Mouse (Mus musculus): Measurements from ENCODE around the gene Heg1. TPM values are rescaled to one million over a fixed set of nuclear protein-coding genes. Genes with fewer than 3 reads are reported as not detected.

The Heg1 gene
- 21.0 and 21.5 TPM in 2 replicates for total RNA-seq (2015)
- total RNA-seq (2017) = 10.7 and 12.0 TPM in 2 replicates

DNA sequence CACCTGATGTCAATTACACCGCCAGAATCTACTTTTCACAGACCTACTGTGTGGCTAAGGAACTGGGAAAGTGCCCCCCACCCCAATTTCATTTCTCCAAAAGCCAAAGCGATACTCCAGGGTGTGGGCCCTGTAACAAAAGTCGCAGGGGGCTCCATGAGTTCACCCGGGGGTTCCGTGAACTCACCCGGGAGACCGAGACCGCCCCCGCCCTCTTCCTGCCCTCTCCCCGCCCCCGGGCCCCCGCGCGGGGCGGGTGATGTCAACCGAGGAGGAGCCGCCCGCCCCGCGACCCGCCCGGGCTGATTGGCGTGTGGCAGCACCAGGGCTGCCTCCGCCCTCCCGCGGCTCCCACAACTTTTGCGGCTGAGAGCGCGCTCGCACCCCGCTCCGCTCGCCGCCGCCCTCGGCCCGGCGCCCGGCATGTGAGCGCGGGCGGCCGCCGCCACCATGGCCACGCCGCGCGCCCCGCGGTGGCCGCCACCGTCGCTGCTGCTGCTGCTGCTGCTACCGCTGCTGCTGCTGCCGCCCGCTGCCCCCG is at the start of gene Heg1:
Heg1 (plus strand) TSS at position 209 of the 541 bp plus-strand sequence.
- peak; percentile 51 for ATAC-seq (ENCODE audit: poor library complexity, severe bottlenecking)

GRCm38 (mm10) chr16:33635836-33636595 is 48.2 kb upstream of the Heg1 start:
- ATAC-seq (ENCODE audit: poor library complexity, severe bottlenecking) = no peak

DNA sequence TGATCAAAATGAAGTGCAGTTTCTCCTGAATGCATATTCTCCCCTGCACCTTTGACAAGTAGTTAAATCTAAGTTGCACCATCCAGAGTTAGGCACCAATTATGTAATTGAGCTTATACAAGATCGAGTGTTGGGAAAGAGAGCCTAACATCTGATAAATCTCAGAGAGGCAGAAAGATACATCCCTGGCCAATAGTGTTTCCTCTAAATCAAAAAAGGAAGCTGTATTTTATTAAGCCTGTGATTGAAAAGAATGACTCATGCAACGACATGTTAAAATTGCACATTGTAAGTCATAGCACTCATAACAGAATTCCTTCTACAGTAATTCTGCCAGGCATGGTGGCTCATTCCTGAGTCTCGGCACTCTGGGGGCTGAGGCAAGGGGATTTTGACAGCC is 42.4 kb upstream of the Heg1 start:
- no peak for ATAC-seq (ENCODE audit: poor library complexity, severe bottlenecking)

DNA sequence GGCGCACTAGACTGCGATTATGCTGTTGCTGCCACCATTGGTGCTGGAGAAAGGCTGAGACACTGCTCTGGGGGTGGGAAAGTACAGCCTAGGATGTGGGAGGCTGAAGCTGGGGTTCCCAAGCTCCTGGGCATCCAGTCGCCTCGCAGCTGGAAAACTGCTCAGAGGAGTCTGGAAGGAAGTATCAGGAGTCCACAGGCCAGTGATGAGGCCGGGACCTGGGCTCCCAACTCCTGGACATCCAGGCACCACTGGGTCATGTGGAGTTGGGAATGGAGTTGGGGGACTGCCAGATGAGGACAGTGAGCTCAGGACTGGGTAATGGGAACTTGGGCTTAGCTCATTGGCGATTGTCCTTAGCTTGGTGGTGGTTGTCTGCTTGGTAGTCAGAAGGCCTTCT is 31.1 kb upstream of the Heg1 start:
- ATAC-seq (ENCODE audit: poor library complexity, severe bottlenecking) = no peak

DNA sequence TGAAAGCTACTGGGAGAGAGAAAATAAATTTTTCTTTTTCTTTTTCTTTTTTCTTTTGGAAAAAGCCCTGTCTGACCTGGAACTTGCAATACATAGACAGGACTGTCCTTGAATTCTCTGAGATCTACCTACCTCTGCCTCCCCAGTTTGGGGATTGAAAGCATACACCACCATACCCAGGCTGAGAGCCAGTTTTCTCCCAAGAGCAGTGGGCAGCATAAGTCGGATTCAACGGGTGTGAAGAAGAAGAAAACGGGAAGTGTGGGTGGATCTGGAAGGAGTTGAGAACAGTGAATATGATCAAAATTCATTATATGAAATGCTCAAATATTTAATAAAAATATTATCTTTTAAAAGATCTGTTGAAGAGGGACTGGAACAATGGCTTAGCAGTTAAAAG is 28.7 kb upstream of the Heg1 start:
- ATAC-seq (ENCODE audit: poor library complexity, severe bottlenecking) = no peak

DNA sequence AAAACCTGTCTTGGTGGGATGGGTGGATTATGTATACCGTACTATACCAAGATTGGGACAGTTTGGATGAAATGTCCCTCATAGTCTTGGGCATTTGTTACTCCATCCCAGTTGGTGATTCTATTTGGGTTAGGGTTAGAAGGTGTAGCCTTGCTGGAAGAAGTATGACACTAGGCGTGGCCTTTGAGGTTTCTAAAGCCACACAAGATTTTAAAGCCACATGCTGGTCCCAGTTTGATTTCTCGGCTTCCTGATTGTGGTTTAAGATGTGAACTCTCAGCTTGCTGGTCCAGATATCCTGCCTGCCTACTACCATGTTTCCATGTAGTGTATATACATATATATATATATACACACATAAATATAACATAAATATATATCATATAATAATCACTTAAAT is 27.0 kb upstream of the Heg1 start:
- ATAC-seq (ENCODE audit: poor library complexity, severe bottlenecking) = no peak

- ATAC-seq (ENCODE audit: poor library complexity, severe bottlenecking) = no peak
Measured at GRCm38 (mm10) chr16:33658121-33658520, 26.0 kb upstream of the Heg1 start.

DNA sequence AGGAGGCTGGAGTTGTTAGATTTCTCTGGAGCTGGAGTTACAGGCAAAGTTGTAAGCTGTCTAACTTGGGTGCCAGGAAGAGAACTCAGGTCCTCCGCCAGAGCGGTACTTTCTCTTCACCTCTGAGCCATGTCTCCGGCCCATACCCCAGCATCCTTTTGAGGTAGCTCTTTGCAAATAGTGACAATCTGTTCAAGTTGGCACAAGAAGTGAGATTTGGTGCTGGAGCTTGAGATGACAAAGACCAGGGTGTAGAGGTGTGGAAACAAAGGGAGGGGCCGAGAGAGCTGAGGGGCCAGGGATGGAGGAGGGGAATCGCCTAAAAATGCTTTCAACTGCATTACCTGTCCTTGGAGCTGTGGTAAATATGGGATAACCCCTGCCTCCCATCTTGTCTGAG is 24.6 kb upstream of the Heg1 start:
- ATAC-seq (ENCODE audit: poor library complexity, severe bottlenecking) = no peak

GRCm38 (mm10) chr16:33660125-33660524 is 24.0 kb upstream of the Heg1 start:
- no peak for ATAC-seq (ENCODE audit: poor library complexity, severe bottlenecking)

GRCm38 (mm10) chr16:33662841-33663240 is 21.3 kb upstream of the Heg1 start:
- no peak for ATAC-seq (ENCODE audit: poor library complexity, severe bottlenecking)

DNA sequence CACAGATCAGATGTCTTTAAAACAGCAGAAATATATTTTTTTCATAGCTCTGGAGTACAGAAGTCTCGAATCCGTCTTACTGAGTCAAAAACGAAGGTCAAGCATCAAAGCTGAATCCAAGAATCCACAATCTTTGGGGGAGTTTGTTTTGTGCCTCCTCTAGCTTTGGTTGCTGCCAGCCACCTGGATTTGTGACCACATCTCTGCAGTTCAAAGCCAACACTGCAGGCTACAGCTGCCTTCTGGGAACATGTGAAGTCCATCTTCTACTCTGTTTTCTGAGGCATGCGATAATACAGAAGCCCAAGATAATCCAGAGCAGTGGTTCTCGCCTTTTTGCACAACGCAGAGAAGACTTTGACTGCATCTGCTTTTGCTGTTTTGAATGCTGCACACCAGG is 17.9 kb upstream of the Heg1 start:
- ATAC-seq (ENCODE audit: poor library complexity, severe bottlenecking) = no peak

GRCm38 (mm10) chr16:33666985-33667538 is 17.1 kb upstream of the Heg1 start:
- ATAC-seq (ENCODE audit: poor library complexity, severe bottlenecking) = no peak

- ATAC-seq (ENCODE audit: poor library complexity, severe bottlenecking) = no peak
Measured at GRCm38 (mm10) chr16:33668448-33668847, 15.7 kb upstream of the Heg1 start.

GRCm38 (mm10) chr16:33669072-33669471 is 15.1 kb upstream of the Heg1 start:
- ATAC-seq (ENCODE audit: poor library complexity, severe bottlenecking) = no peak

DNA sequence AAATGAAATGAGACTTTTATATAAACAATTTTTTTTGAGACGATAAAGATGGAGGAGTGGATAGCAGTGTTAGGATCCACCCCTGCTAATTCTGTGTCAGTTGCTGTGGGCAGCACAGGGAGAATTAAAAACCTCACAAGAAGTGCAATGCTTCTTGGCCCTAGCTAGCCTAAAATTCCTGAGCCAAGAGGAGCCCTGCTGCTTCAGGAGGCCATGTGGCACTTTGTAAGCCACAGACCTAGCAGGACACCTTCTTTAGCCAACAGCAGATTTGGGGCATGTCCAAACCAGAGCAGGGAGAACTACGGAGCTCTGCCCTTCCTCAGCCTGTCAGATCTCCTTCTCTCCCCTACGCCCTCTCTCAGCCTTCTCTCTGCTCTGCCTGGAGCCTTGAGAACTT is 13.8 kb upstream of the Heg1 start:
- no peak for ATAC-seq (ENCODE audit: poor library complexity, severe bottlenecking)

- no peak for ATAC-seq (ENCODE audit: poor library complexity, severe bottlenecking)
Measured at GRCm38 (mm10) chr16:33670933-33671332, 13.2 kb upstream of the Heg1 start.

GRCm38 (mm10) chr16:33672188-33672587 is 12.0 kb upstream of the Heg1 start:
- ATAC-seq (ENCODE audit: poor library complexity, severe bottlenecking) = no peak

DNA sequence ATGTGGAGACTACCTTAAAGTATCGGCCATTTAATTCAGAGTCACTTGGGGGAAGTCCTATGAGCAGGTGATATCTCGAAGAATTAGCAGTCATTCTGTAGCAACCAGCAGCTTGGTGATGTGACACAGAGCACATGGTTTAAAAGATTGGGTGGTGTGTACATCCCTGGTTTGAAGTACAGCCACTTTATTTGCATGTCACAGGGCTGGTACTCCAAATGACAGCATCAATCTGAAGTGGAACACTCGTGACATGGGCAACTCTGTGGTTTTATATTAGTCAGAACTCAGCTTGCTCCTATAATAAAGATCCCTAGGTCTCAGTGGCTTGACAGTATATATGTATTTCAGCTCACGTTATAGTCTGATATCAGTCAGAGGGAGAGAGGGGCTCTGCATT is 11.5 kb upstream of the Heg1 start:
- ATAC-seq (ENCODE audit: poor library complexity, severe bottlenecking) = no peak

DNA sequence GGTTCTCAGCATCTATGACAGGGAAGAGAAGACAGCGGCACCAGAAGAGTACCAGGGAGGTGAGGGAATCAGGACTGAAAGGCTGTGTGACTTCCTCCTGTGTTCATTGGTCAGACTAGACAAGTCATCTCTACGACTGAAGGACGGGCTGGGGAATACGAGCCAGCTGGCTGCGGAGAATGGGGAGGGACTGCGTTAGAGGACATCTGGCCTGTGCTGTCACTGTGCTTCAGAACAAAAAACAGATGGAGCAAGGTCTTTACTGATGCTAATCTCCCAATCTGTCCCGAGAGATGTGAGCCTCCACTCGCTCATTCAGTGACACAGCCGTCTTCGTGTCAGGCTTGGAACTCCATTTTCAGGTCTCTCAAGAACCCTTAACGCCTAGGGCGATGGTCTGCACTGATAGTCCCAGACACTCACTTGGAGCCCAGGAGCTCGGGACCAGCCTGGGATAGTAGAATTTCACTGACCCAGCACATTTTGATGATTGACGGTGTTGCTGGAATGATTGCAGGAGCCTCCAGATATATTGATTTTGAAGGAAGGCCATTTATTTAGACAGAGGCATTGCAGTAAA is 10.6 kb upstream of the Heg1 start:
- ATAC-seq (ENCODE audit: poor library complexity, severe bottlenecking) = no peak

DNA sequence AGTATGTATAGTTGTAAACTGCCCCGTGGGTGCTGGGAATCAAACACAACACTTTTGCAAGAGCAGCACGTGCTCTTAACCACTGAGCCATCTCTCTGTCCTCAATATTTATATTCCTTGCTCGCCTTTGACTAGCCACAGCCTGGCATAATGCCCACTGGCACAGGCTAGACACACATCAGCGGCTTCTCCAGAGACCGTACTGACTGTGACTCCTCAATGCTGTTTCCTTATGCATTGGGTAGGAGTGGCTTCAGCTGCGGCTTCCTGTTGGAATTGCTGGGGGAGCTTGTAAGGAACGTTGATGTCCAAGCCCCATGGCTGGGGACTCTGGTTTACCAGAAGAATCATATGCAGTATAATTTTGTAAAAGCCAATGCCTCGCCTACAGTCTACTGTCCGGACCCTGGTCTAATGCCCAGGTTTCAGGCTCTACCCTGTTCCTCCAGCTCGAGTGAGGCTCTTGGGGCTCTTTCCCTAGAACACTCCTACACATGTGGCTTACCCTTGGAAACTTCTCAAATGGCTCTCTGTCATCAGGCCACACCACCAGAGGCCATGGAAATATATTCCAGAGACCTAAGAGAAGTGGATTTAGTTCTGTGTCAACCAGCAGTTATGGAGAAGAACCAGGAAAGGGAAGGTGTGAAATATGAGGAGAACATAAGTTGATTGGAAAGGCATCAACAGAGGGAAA is 8.9 kb upstream of the Heg1 start:
- no peak for ATAC-seq (ENCODE audit: poor library complexity, severe bottlenecking)

DNA sequence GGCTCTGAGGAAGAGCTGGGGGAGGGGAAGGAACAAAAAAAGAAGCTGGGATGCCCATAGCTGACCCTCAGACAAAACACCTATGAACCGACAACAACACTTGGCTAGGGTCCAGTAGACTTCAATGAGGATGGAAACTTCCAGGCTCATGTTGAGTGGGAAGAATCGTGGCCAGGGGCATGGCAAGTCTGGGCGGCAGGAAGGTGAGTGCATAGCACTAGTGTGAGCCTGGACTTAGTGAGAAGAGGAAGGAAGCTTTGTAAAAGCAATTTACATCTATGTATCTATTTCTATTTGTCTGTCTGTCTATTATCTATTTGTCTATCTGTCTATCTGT is 8.4 kb upstream of the Heg1 start:
- ATAC-seq (ENCODE audit: poor library complexity, severe bottlenecking) = no peak
